Mouse (Mus musculus): Measurements from ENCODE around the gene Pdlim4. TPM values are rescaled to one million over a fixed set of nuclear protein-coding genes. Genes with fewer than 3 reads are reported as not detected.

Gene Pdlim4
- total RNA-seq (2023; ENCODE audit: inconsistent age): 0.57 TPM in 1 of 4 replicates, not detected in the others

DNA sequence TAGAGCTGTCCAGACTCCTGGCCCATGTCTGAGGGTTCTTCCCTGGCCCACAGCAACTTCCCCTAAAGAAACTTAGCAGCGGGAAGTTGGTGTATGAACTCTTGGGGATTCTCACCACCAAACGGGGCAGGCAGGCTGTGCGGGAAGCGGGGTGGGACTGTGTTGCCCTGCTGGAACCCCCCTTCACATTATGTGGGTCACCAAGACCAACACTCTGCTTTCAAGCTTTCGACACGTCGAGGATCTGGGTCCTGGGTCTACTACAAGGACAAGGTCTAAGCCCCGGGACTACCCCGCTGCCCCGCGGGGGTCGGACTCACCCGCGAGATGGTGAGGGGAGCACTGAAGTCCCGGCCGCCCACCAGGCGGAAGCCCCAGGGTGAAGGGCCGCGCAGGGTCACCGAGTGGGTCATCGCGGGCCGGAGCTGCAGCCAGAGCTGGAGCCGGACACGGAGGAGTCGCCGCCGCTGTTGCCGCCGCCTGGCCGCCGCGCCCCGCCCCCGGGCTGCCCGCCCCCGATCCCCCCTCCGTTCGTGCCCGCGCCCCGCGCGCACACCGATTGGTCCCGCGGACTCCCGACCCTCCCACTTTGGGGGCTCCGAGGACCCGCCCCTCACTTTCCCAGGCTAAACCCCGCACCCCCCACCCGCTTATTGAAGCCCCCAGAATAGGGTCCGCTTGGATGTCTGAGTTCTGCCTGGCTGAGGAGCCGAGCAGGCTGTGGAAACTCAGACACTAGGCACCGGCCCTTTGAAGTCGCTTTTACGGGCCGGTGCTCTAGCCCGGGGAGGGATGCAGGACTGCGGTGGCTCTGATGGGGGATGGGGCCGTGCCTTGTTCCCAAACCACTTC lies at the start of gene Pdlim4:
TSS of gene Pdlim4 (minus strand) at position 495 of the 852 bp plus-strand sequence.

DNA sequence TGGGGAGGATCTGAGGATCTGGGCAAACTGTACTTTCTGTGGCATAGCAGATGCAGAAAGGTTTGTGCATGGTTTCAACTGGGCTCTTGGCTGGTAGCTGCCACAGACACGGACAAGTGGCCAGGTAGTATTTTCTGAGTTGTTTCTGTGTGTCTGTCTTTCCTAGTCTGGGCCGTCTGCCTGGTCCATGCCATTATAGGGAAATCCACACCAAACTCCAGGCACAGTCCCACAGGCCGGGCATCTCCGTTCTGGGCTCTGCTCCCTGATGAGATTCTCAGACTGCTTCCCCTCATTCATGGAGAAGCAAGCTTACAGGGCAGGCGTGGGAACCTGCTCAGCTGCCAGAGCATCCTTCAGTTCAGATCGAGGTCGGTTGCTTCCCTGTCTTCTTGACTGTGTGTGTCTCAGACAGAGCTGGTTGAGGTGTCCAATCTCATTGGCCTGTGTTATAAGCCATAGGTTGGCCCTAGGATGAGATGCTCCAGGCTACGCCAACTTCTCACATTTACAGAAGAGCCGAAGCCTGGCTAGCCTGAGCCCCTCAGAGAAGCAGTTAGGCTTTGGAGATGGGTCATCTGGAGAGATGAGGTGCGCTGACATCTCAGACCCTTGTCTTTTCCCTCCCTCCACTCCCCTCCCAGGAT lies 31.4 kb upstream of the Pdlim4 start, which contains the start of gene P4ha2:
TSS of gene P4ha2 (plus strand) at position 51 of the 647 bp plus-strand sequence.

DNA sequence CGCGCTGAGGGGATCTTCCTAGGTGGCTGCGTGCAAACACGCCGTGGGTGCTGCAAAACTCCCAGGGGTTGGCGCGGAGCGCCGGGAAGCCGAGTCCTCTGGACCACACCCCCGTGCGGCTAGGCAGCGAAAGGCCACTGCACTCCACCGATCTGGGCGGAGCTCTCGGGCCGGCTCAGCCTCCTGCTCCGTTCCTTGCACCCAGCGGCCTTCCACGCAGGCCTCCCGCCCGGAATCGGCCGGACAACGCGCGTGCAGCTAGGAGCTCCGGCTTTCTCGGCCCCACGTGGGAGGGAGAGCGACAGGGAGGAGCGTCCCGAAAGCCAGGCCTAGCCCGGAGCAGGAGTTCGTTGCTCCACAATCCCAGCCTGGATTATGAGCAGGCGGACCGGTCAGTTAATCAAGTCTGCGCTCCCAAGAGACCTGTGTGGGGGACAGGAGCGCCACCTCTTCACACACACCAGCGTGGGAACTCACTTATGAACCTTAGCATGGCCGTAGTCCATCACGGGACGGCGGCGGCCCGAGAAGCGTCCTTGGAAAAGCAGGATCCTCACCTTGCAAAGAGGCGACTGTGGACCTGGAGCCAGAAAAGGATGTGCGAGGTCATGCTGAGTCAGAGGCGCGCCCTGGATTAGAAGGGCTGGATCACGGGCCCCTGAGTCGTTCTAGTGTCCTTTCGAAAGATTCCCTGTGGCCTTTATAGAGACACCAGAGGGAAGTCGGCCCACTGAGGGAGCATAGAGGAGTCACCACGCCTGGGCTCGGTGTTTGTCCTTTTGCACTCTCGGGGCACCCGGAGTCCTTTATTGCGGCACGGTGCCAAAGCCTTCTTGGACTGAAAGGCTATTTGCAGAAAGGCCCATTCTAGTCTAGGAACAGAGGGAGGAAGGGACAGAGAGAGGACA lies 40.5 kb downstream of the Pdlim4 start, which contains the start of gene Slc22a4:
TSS of gene Slc22a4 (minus strand) at position 47 of the 908 bp plus-strand sequence.

Other genes starting within 250 kb of the Pdlim4 start
- gene Gm12216, start 209.8 kb downstream of the Pdlim4 start, total RNA-seq (2023; ENCODE audit: inconsistent age): 4.3 to 6.7 TPM (median 5.4 TPM) in 4 replicates
- 12.9 to 14.9 TPM (median 14.5 TPM) in 4 replicates for gene Slc22a5, start 177.4 kb downstream of the Pdlim4 start, total RNA-seq (2023; ENCODE audit: inconsistent age)
- 0.69 to 1.2 TPM (median 1.1 TPM) in 4 replicates for gene Slc22a21, start 88.7 kb downstream of the Pdlim4 start, total RNA-seq (2023; ENCODE audit: inconsistent age)
- gene Slc22a4, start 40.9 kb downstream of the Pdlim4 start, total RNA-seq (2023; ENCODE audit: inconsistent age): 0.30 TPM in 1 of 4 replicates, not detected in the others
- gene P4ha2, start 31.1 kb upstream of the Pdlim4 start, total RNA-seq (2023; ENCODE audit: inconsistent age): not detected in 4 replicates
- not detected in 4 replicates for gene Csf2, start 180.7 kb upstream of the Pdlim4 start, total RNA-seq (2023; ENCODE audit: inconsistent age)
- not detected in 4 replicates for gene Il3, start 198.3 kb upstream of the Pdlim4 start, total RNA-seq (2023; ENCODE audit: inconsistent age)
- not detected in 4 replicates for gene Acsl6, start 234.8 kb upstream of the Pdlim4 start, total RNA-seq (2023; ENCODE audit: inconsistent age)

Measured in B cell, adult (primary cell).